ENCODE assay signal across 8 mouse cellular contexts in the genomic region with DNA sequence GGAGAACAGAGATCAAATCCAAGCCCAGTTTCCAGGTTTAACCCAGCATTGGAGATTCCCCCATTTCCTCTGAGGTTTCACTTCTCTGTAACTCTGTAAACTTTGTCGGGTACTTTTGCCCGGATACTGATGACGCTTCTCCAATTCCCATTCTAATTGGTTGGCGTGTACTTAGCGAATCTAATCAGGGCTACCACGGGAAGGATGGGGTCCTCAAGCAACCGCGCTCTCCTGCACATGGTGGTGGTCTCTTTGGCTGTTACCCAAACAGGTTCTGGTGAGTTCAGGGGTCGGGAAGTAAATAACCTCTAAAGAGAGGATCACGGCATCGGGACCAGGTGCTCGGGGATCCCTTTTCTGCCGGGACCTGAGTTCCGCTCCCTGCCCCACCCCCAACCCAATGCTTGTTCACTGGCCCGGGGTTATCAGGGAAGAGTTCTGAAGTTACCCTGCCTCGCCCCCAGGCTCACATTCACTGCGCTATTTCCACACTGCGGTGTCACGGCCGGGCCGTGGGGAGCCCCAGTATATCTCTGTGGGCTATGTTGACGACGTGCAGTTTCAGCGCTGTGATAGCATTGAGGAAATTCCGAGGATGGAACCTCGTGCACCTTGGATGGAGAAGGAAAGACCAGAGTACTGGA. TPM values are rescaled to one million over a fixed set of nuclear protein-coding genes. Genes with fewer than 3 reads are reported as not detected.
DNase-seq lines count a peak whose midpoint lies in the region; ATAC-seq and TF ChIP-seq lines count a peak whose summit lies in the region.

Gene H2-M3, plus strand, starts transcription at position 163 of the 644 bp plus-strand sequence.

- H3K27me3 ChIP-seq in forebrain, embryonic 10.5 days (ENCODE audit: poor library complexity, severe bottlenecking), result peaks cover 13% of the 10 kb centered on the region
- no peaks in the 10 kb centered on the region for H3K27me3 ChIP-seq in heart, embryonic 15.5 days
- no peaks in the 10 kb centered on the region for H3K27me3 ChIP-seq in liver, embryonic 14.5 days (ENCODE audit: control insufficient read depth, insufficient read depth, low read length)
- no peaks in the 10 kb centered on the region for H3K27me3 ChIP-seq in neural tube, embryonic 11.5 days (ENCODE audit: control insufficient read depth, insufficient read depth, low read length)
- H3K27me3 ChIP-seq in stomach, postnatal 0 days (ENCODE audit: control insufficient read depth, insufficient read depth, low read length), result no peaks in the 10 kb centered on the region

- no peak for TF ChIP-seq CTCF in liver, embryonic 14.5 days (IDR thresholded peaks at IDR 0.05; ENCODE audit: low read depth)
- TF ChIP-seq CTCF in stomach, postnatal 0 days (IDR thresholded peaks at IDR 0.05; ENCODE audit: low read depth), result no peak

- DNase-seq in c-Kit-positive CD71-negative TER-119-negative erythroid progenitor cells, embryonic 14.5 days (ENCODE audit: low read depth), result peak; percentile 96
- DNase-seq in forebrain, embryonic 10.5 days (ENCODE audit: extremely low spot score, low spot score), result peak; percentile 84
- DNase-seq in kidney, postnatal 25 days, result peak; percentile 86 to 94
- DNase-seq in liver, embryonic 14.5 days (ENCODE audit: low read depth in 3 of 3, low spot score in 3 of 3), result peak; percentile 54 to 63 (median 58)
- peak; percentile 85 for DNase-seq in neural tube, embryonic 11.5 days (ENCODE audit: low spot score)
- peak; percentile 87 for DNase-seq in stomach, postnatal 0 days (ENCODE audit: low spot score)

- no peak for TF ChIP-seq EP300 in liver, embryonic 14.5 days (IDR thresholded peaks at IDR 0.05; ENCODE audit: low read depth)
- TF ChIP-seq EP300 in stomach, postnatal 0 days (optimal IDR thresholded peaks at IDR 0.05), result no peak

- WGBS in forebrain, embryonic 10.5 days, result 5% methylated on average over 26 of the region's 26 CpGs
- 3% methylated on average over 26 of the region's 26 CpGs for WGBS in heart, embryonic 15.5 days
- under 1% methylated on average over 26 of the region's 26 CpGs for WGBS in liver, embryonic 14.5 days (ENCODE audit: insufficient replicate concordance)
- 5% methylated on average over 26 of the region's 26 CpGs for WGBS in neural tube, embryonic 11.5 days
- WGBS in stomach, postnatal 0 days, result 2% methylated on average over 26 of the region's 26 CpGs

- H3K27ac ChIP-seq in forebrain, embryonic 10.5 days, result peak within 1 kb of the TSS; percentile 6; the same call in 1 of the 2 replicates
- H3K27ac ChIP-seq in heart, embryonic 15.5 days, result no peak within 1 kb of the TSS
- H3K27ac ChIP-seq in liver, embryonic 14.5 days, result no peak within 1 kb of the TSS
- no peak within 1 kb of the TSS for H3K27ac ChIP-seq in neural tube, embryonic 11.5 days (ENCODE audit: low read depth, low read length)
- no peak within 1 kb of the TSS for H3K27ac ChIP-seq in stomach, postnatal 0 days (replicated peaks)

- peak within 1 kb of the TSS; percentile 56 for H3K4me3 ChIP-seq in forebrain, embryonic 10.5 days
- peak within 1 kb of the TSS; percentile 62 for H3K4me3 ChIP-seq in heart, embryonic 15.5 days
- peak within 1 kb of the TSS; percentile 60 to 91 for H3K4me3 ChIP-seq in liver, embryonic 14.5 days (ENCODE audit: insufficient read depth in 1 of 2, low read depth in 2 of 2, low read length in 2 of 2)
- peak within 1 kb of the TSS; percentile 42 for H3K4me3 ChIP-seq in neural tube, embryonic 11.5 days (ENCODE audit: low read depth, low read length)
- H3K4me3 ChIP-seq in stomach, postnatal 0 days (ENCODE audit: low read depth, low read length), result peak within 1 kb of the TSS; percentile 63

- peaks cover 5% of the 10 kb centered on the region; the same call in 1 of the 2 replicates for H3K4me1 ChIP-seq in forebrain, embryonic 10.5 days
- no peaks in the 10 kb centered on the region for H3K4me1 ChIP-seq in heart, embryonic 15.5 days (replicated peaks)
- H3K4me1 ChIP-seq in liver, embryonic 14.5 days (replicated peaks; ENCODE audit: control insufficient read depth in 2 of 2, insufficient read depth in 2 of 2, low read length in 1 of 2), result no peaks in the 10 kb centered on the region; a peak in 1 of 4 replicates
- no peaks in the 10 kb centered on the region for H3K4me1 ChIP-seq in neural tube, embryonic 11.5 days (ENCODE audit: control insufficient read depth, insufficient read depth, low read length)
- H3K4me1 ChIP-seq in stomach, postnatal 0 days (replicated peaks; ENCODE audit: control insufficient read depth, insufficient read depth), result no peaks in the 10 kb centered on the region

- peak; percentile 88 for ATAC-seq in CD4-positive, CD25-positive, alpha-beta regulatory T cell, adult 4 months
- ATAC-seq in heart, embryonic 15.5 days (replicated peaks; ENCODE audit: insufficient number of reproducible peaks, insufficient read depth, low FRiP score, low read depth), result peak; percentile 86
- peak; percentile 82 for ATAC-seq in liver, embryonic 14.5 days (ENCODE audit: insufficient read depth)
- ATAC-seq in neural tube, embryonic 11.5 days (ENCODE audit: insufficient read depth, low FRiP score, low TSS enrichment), result peak; percentile 99
- peak; percentile 92 for ATAC-seq in stomach, postnatal 0 days (ENCODE audit: low FRiP score, low TSS enrichment)

- H3K9ac ChIP-seq in heart, embryonic 15.5 days, result peak within 1 kb of the TSS; percentile 47
- no peak within 1 kb of the TSS; the same call in 1 of the 2 replicates for H3K9ac ChIP-seq in liver, embryonic 14.5 days (replicated peaks)
- peak within 1 kb of the TSS; percentile 35 for H3K9ac ChIP-seq in neural tube, embryonic 11.5 days (ENCODE audit: low read length)
- peak within 1 kb of the TSS; percentile 56 for H3K9ac ChIP-seq in stomach, postnatal 0 days (ENCODE audit: low read length)

- peak within 1 kb of the TSS; percentile 95 for H3K4me2 ChIP-seq in heart, embryonic 15.5 days
- H3K4me2 ChIP-seq in liver, embryonic 14.5 days (ENCODE audit: low read depth), result peak within 1 kb of the TSS; percentile 68
- H3K4me2 ChIP-seq in neural tube, embryonic 11.5 days (ENCODE audit: low read depth), result peak within 1 kb of the TSS; percentile 85
- peak within 1 kb of the TSS; percentile 97 for H3K4me2 ChIP-seq in stomach, postnatal 0 days (replicated peaks; ENCODE audit: low read depth)

- no peaks in the 10 kb centered on the region for H3K9me3 ChIP-seq in forebrain, embryonic 10.5 days
- H3K9me3 ChIP-seq in heart, embryonic 15.5 days (replicated peaks), result no peaks in the 10 kb centered on the region
- H3K9me3 ChIP-seq in liver, embryonic 14.5 days (ENCODE audit: control insufficient read depth, low read length), result no peaks in the 10 kb centered on the region
- H3K9me3 ChIP-seq in neural tube, embryonic 11.5 days (ENCODE audit: control insufficient read depth, low read length), result no peaks in the 10 kb centered on the region
- no peaks in the 10 kb centered on the region for H3K9me3 ChIP-seq in stomach, postnatal 0 days (ENCODE audit: control insufficient read depth, low read length)

- no peaks in the 10 kb centered on the region for H3K36me3 ChIP-seq in forebrain, embryonic 10.5 days (replicated peaks)
- no peaks in the 10 kb centered on the region for H3K36me3 ChIP-seq in heart, embryonic 15.5 days
- H3K36me3 ChIP-seq in liver, embryonic 14.5 days (replicated peaks; ENCODE audit: control insufficient read depth, insufficient read depth, low read depth), result no peaks in the 10 kb centered on the region
- H3K36me3 ChIP-seq in neural tube, embryonic 11.5 days (ENCODE audit: control insufficient read depth, insufficient read depth, low read length), result no peaks in the 10 kb centered on the region
- no peaks in the 10 kb centered on the region for H3K36me3 ChIP-seq in stomach, postnatal 0 days (ENCODE audit: control insufficient read depth, insufficient read depth, low read length)

RNA-seq across cellular contexts. Expression of gene H2-M3, which starts in this region (rescaled TPM):
- polyA plus RNA-seq in CD4-positive, CD25-positive, alpha-beta regulatory T cell, adult 4 months (2017; shearing (Covaris generic)), result 100 to 1,000 TPM; 131 to 144 TPM
- 1.9 and 2.6 TPM in 2 replicates for polyA plus RNA-seq in forebrain, embryonic 10.5 days (2016; fragmentation: Nextera tagmentation; extraction: Ambion mirVana)
- polyA plus RNA-seq in heart, embryonic 15.5 days (2015; fragmentation: Nextera tagmentation; extraction: Ambion mirVana), result 1.5 and 2.8 TPM in 2 replicates
- 0.67 and 0.76 TPM in 2 replicates for polyA plus RNA-seq in liver, embryonic 14.5 days (2012; rRNA removed)
- polyA plus RNA-seq in liver, embryonic 14.5 days (2014; fragmentation: Nextera tagmentation; extraction: Ambion mirVana), result 1.3 and 1.5 TPM in 2 replicates
- 0.66 and 0.89 TPM in 2 replicates for polyA plus RNA-seq in neural tube, embryonic 11.5 days (2014; fragmentation: Nextera tagmentation; extraction: Ambion mirVana)
- 4.2 and 4.3 TPM in 2 replicates for polyA plus RNA-seq in stomach, postnatal 0 days (2015; fragmentation: Nextera tagmentation; extraction: Ambion mirVana)

Comparison
In these comparisons a context has a peak if more than half of its experiments do, and no peak if none do; other contexts are left out.
1. RNA of gene H2-M3 (polyA plus RNA-seq): 131 to 144 TPM in CD4-positive, CD25-positive, alpha-beta regulatory T cell, adult 4 months; 4.2 to 4.3 TPM in stomach, postnatal 0 days, 1.9 to 2.6 TPM in forebrain, embryonic 10.5 days, 0.67 to 1.5 TPM in liver, embryonic 14.5 days, 1.5 to 2.8 TPM in heart, embryonic 15.5 days and 0.66 to 0.89 TPM in neural tube, embryonic 11.5 days; every median in the first group is over 10 times any median in the second.
2. Peak in DNase-seq, ATAC-seq, H3K4me3 ChIP-seq, H3K9ac ChIP-seq and H3K4me2 ChIP-seq in neural tube, embryonic 11.5 days; RNA of the gene not detected or under 1 TPM.
3. Peak in every context shown above with its lines, with median percentiles within 50 percentile points of each other: ATAC-seq, DNase-seq, H3K4me3 ChIP-seq and H3K4me2 ChIP-seq.